Mouse (Mus musculus): Measurements from ENCODE around the gene Gm19684. TPM values are rescaled to one million over a fixed set of nuclear protein-coding genes. Genes with fewer than 3 reads are reported as not detected.
"Not testable (repeated sequence)": the region's sequence is repeated elsewhere in the genome, so short reads cannot be mapped to it uniquely, and the experiment has no call there.

Gene Gm19684
- polyA plus RNA-seq, 1 experiment from 2014 or later = 0.11 TPM

DNA sequence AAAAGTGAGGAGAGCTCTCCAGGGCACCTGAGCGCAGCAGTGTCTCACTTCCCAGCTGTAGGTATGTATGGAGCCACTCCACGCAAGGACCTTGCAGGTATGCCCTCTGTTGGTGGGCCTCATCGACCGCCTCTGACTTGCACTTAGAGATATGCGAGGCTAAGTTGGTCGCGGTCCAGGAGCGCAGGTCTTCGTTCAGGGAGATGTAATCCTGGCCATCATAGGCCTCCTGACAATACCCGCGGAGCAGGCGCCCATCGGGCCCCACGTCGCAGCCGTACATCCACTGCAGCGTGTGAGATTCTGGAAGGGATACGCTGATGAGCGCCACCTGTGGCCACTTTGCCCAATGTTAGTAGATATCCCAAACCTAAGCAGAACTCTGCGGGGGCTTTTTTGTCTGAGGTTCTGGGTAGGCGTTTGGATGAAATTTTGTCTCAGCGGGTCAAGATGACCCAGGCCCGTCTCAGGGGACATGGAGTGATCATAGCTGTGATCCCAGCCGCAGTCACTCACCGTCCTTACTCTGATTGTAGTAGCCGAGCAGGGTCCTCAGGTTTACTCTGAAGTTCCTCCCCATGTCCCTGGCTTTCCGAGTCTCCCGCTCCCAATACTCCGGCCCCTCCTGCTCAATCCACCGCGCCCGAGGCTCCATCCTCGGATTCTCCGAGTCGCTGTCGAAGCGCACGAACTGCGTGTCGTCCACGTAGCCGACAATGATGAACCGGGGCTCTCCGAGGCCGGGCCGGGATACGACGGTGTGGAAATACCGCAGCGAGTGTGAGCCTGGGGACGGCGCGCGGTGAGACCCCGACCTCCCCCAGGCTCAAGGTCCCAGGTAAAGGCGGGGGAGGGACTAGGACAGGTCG lies 10.6 kb upstream of the Gm19684 start:
- Histone ChIP-seq H3K27me3 (replicated peaks) (peaks cover 20% of the 10 kb centered on the region), H3K4me2 (replicated peaks) (peak overlapping the region; percentile 84), H3K4me3 (replicated peaks) (peak overlapping the region; percentile 39)
- H3K9me3 ChIP-seq; H3K4me1 ChIP-seq (replicated peaks); H3K36me3 ChIP-seq; H3K27ac ChIP-seq; H3K9ac ChIP-seq: not testable (repeated sequence)
- 1% methylated on average over 57 of the region's 57 CpGs for WGBS
- peak; percentile 75 for ATAC-seq

DNA sequence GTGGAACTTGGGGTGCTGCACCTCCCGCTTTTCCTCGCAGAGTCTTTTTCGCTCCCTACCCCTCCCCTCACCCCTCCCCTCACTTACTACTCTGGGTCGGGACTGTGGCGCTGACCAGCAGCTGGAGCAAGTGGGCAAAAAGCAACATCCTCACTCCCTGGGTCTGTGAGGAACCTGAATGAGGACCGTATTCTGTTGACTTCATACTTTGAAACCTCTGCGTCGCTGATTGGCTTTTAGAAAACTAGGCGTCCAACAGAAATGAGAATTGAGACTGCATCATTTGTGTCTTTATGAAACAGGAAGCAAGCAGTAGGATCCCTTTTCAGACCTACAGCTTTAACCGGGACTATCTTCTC lies 10.0 kb upstream of the Gm19684 start:
- peak; percentile 61 for ATAC-seq
- Histone ChIP-seq H3K27me3 (replicated peaks) (peaks cover 20% of the 10 kb centered on the region), H3K4me3 (replicated peaks) (peak overlapping the region; percentile 39), H3K4me2 (replicated peaks) (peak overlapping the region; percentile 84)
- H3K36me3 ChIP-seq; H3K4me1 ChIP-seq (replicated peaks); H3K9me3 ChIP-seq; H3K27ac ChIP-seq; H3K9ac ChIP-seq: not testable (repeated sequence)
- 1% methylated on average over 10 of the region's 10 CpGs for WGBS

DNA sequence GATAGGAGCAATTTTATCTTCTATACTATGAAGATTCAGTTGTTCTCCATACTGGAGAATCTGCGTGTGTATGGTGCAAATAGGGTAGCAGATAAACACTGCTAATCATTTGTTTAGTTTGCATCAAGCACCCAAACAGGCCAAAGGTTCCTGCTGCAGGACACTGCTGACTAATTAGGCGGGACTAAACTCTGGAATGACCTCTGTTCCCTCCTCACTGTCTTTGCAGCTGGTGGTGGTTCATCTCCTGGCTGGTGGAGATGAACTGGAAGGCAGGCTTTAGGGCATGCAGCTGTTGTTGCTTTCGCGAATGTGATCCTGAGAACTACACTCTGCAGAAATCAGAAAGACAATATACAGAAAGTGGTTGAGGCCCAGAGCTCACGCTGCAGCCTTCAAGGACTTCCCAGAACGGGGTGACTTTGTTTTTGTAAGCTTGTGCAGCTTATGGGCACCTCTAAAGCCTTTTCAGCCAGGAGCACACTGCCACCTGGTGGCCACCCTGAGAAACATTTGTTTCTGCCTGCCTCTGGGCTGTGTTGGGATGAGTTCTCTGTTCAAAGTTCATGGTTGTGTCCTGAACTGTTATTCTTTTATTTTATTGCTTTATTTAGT lies 7.4 kb upstream of the Gm19684 start:
- peak; percentile 64; the same call in 1 of the 2 replicates for ATAC-seq
- H3K27me3 ChIP-seq (replicated peaks) = peaks cover 23% of the 10 kb centered on the region
- not testable (repeated sequence) for H3K4me3 ChIP-seq (replicated peaks); H3K4me1 ChIP-seq (replicated peaks); H3K27ac ChIP-seq; H3K36me3 ChIP-seq; H3K4me2 ChIP-seq (replicated peaks); H3K9me3 ChIP-seq; H3K9ac ChIP-seq
- WGBS = 14% methylated on average over 6 of the region's 6 CpGs

DNA sequence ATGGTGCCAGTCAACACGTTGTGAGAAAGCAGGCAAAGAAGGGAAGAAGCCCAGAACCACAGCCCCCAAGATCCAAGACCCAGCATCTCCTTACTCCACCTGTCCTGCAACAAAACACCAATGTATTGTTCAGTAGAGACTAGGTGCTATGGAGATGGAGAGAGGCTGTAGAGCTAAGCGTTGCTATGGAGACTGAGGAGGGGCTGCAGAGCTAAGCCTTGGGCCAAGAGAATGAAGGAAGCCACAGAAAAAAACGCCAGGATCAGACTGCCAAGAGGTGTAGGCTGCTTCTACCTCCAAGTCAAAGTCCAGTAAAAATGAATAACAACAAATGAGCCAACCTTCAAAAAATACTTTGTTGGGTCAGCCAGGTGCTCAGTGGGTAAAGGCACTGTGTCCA lies 4.9 kb upstream of the Gm19684 start:
- ATAC-seq; H3K9ac ChIP-seq; H3K4me1 ChIP-seq (replicated peaks); H3K27ac ChIP-seq; H3K4me3 ChIP-seq (replicated peaks); H3K9me3 ChIP-seq; H3K4me2 ChIP-seq (replicated peaks); H3K36me3 ChIP-seq: not testable (repeated sequence)
- 33% methylated on average over 3 of the region's 3 CpGs for WGBS
- peaks cover 16% of the 10 kb centered on the region for H3K27me3 ChIP-seq (replicated peaks)

DNA sequence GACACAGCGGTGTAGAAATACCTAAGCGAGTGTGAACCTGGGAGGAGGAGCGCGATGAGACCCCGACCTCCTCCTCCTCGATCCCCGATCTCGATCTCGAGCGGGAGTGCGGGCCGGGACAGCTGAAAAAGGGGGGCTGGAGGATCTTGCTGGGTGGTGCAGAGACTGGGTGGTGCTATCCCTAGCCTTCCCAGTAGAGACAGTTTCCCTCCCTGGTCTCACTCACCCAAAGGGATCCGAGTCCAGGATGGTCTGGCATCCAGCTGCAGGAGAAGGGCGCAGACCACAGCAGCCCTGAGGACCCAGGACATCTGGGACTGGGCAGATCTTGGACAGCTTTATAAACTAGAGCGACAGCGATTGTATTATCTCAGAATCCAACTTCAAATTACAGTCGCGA lies 639 bp upstream of the Gm19684 start:
- H3K36me3 ChIP-seq; H3K27ac ChIP-seq; H3K9me3 ChIP-seq; H3K9ac ChIP-seq; H3K4me1 ChIP-seq (replicated peaks): not testable (repeated sequence)
- Histone ChIP-seq H3K4me2 (replicated peaks) (peak overlapping the region; percentile 50), H3K27me3 (replicated peaks) (peaks cover 14% of the 10 kb centered on the region), H3K4me3 (replicated peaks) (0 out of 2 replicates have a peak overlapping the region, but pooled peaks have one; percentile 1)
- ATAC-seq = peak; percentile 53; the same call in 1 of the 2 replicates
- 24% methylated on average over 18 of the region's 18 CpGs for WGBS

DNA sequence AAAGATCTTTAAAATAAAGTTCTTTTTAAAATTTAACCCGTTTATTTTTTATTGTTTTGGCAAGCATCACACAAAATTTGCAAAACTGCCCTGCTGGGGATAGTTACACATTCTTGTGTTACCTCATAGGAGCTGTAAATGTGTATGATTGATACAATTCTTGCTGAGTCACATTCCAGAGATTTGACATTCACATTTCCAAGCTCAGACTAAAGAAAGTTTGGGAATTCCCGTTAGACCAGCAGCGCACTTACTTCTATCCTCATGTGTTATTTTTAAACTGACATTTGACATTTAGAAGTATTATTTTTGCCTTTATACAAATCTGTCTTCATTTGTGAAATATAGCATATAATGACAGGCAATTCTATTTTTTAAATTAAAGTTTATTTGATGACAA lies 2.6 kb downstream of the Gm19684 start:
- ATAC-seq; H3K27ac ChIP-seq; H3K36me3 ChIP-seq; H3K4me1 ChIP-seq (replicated peaks); H3K4me2 ChIP-seq (replicated peaks); H3K4me3 ChIP-seq (replicated peaks); H3K9me3 ChIP-seq; H3K9ac ChIP-seq; H3K27me3 ChIP-seq (replicated peaks): not testable (repeated sequence)
- 73% methylated on average over 3 of the region's 3 CpGs for WGBS

DNA sequence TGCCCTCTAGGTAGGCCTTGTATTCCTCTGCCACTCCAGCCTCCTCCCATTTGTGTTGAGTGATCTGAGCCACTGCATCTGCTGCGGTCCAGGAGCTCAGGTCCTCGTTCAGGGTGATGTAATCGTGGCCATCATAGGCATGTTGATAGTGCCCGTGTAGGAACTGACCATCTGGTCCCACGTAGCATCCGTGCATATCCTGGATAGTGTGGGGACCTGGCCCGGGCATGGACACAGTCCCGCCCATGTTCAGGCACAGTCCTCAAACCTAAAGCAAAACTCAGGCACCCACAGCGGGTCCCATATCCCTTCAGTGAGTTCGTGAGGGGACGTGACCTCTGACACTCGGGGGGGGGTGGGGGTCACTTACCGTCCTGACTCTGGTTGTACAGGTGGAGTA lies 7.0 kb downstream of the Gm19684 start:
- not testable (repeated sequence) for H3K36me3 ChIP-seq; H3K9ac ChIP-seq; H3K9me3 ChIP-seq; H3K4me3 ChIP-seq (replicated peaks); H3K4me1 ChIP-seq (replicated peaks); H3K27ac ChIP-seq; H3K4me2 ChIP-seq (replicated peaks); H3K27me3 ChIP-seq (replicated peaks)
- WGBS = 61% methylated on average over 12 of the region's 13 CpGs
- ATAC-seq = peak; percentile 19; the same call in 1 of the 2 replicates

DNA sequence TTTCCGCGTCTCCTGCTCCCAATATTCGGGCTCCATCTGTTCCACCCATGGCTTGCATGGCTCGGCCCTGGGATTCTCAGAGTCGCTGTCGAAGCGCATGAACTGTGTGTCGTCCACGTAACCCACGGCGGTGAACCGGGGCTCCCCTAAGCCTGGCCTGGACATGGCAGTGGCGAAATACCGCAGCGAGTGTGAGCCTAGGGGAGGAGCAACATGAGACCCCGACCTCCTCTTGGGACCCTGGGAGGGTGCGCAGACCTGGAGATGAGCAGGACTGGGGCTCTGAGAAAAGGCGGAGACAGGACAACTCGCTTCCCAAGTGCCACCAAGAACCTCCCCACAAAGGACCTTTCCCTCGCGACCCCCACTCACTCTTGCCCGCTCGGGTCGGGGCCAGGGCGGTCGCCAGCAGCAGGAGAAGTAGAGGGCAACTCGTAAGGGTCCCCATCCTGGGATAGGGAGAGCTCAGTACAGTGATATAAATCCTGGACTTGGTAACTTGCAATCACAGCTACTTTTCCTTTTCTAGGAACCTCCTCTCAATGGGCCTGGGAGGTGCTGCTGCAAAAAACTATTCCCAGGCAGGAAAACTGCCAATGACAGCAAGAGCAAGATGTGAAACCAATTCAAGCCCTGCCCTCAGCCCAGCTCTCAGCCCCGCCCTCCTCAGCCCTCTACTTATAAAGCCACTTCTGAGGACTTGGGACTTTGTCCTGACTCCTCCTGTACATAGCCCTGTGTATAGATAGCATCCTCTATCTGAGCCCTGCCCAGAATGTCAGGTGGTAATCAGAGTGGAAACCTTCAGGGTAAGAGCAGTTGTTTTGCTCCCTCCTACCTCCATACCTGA lies 7.7 kb downstream of the Gm19684 start, which contains the start of gene Gm7030:
Gene Gm7030, minus strand, starts transcription at position 458 of the 850 bp plus-strand sequence.
- not testable (repeated sequence) for H3K27me3 ChIP-seq (replicated peaks); H3K4me1 ChIP-seq (replicated peaks); H3K9ac ChIP-seq; H3K9me3 ChIP-seq; H3K36me3 ChIP-seq
- peak within 1 kb of the TSS; percentile 26 for H3K4me3 ChIP-seq (replicated peaks)
- H3K4me2 ChIP-seq (replicated peaks) = peak within 1 kb of the TSS; percentile 48
- peak within 1 kb of the TSS; percentile 58 for H3K27ac ChIP-seq
- ATAC-seq = peak; percentile 98
- 14% methylated on average over 25 of the region's 28 CpGs for WGBS

DNA sequence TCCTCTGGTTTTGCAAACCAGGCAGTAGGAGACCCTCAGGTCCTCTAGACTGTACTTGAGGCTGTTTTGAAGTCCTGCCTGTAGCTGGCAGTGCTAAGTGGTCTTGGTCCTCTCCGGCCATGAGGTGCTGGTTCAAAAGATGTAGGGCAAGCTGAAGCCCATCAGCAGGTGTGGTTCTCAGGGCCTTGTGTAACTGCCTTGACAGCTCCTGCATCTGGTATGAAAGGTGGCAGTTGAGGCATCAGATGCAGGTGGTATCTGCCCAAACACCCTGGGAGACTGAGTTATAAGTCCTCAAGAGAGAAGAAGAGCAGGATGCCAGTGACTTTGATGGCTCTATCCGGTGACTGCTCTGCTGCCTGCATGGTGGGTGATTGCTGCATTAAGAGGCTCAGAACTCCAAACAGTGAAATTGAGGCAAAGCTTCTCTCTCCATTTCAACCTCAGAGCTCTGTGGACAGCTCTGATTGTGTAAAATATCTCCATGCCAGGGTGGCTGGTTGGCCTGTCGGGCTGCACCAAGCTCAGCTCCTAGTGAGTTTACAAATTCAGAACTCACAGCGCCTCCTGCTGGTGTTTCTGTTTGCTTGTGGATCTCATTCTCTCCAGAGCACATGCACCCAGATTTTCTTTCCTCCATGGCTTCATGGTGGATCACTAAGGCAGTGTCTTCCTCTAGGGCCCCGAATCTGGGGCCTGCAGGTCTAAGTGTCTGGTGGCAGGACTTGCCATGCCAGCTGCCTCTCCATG lies 10.2 kb downstream of the Gm19684 start:
- Histone ChIP-seq H3K36me3 (no peaks in the 10 kb centered on the region), H3K27me3 (replicated peaks) (0 out of 2 replicates have a peak, but pooled peaks cover 2% of the 10 kb centered on the region), H3K4me1 (replicated peaks) (no peaks in the 10 kb centered on the region), H3K9me3 (no peaks in the 10 kb centered on the region), H3K9ac (no peak overlapping the region), H3K27ac (no peak overlapping the region), H3K4me3 (replicated peaks) (no peak overlapping the region), H3K4me2 (replicated peaks) (no peak overlapping the region)
- no peak for ATAC-seq
- 76% methylated on average over 5 of the region's 5 CpGs for WGBS

DNA sequence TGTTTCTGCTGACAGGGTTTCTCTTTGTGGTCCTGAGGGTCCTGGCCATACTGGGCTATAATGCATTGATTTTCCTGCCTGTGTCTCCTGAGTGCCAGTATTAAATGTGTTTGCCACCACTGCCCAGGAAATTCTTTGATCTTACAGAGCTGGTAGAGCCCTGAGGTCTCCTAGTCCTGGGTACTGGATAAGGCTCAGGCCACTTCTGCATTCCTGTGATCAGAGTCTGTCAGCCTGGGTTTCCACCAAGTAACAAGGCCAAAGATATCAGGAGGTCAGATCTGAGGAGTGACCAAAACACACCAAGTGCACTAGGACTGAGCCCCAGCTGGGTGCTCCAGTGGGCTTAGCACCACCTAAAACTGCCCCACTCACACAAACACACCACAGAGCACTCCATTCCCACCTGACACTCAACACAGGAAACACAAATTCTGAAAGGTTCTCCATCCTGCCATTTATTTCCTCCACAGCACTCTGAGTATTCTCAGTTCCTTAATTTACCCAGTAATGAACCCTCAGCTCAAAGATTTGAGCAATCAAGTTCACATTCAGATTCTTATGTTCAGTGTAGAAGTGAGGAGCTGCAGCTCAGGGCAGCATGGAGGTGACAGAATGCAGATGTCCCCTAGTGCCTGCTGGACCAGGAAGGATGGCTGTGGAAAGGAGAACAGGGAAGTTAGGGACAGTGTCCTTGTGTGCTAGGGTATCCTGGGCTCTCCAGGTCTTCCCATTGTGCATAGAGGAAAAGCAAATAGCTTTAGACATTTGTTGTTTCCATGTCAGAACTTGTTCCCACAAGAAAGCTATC lies 14.1 kb downstream of the Gm19684 start:
- H3K4me1 ChIP-seq (replicated peaks); H3K9ac ChIP-seq; H3K36me3 ChIP-seq; H3K4me3 ChIP-seq (replicated peaks); H3K4me2 ChIP-seq (replicated peaks); H3K27me3 ChIP-seq (replicated peaks); H3K27ac ChIP-seq; H3K9me3 ChIP-seq: not testable (repeated sequence)
- peak; percentile 46; the same call in 1 of the 2 replicates for ATAC-seq

DNA sequence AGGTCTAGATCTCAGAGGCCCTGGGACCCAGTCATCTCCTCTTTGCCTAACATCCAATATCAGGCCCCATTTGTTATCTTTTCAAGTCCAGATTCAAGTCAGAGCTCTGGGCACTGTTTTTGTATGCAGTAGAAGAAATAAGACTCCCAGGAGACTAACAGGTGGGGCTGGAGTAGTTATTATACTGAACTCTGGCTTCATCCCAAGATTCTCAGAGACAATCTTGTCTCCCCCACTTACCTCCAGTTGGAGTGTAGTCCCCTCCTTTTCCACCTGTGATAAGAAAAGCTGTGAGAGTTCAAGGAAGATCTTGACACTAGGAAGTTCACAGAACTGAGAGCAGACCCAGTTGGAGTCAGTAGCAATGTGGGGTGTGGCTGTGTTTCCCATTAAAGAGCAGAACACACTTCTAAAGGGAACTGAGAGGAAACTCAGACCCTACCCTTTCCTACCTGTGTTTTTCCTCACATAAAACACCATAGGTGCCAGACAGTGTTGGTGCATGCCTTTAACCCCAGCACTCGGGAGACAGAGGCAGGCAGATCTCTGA lies 14.9 kb downstream of the Gm19684 start:
- not testable (repeated sequence) for H3K9me3 ChIP-seq; H3K27ac ChIP-seq; H3K4me1 ChIP-seq (replicated peaks); H3K4me3 ChIP-seq (replicated peaks); H3K36me3 ChIP-seq; H3K9ac ChIP-seq; H3K4me2 ChIP-seq (replicated peaks)
- H3K27me3 ChIP-seq (replicated peaks) = peaks cover 11% of the 10 kb centered on the region
- peak; percentile 72 for ATAC-seq
- WGBS = 67% methylated on average over 1 of the region's 1 CpGs

All from intestine, embryonic 15.5 days (tissue).